Mouse (Mus musculus) heart, embryonic 11.5 days (tissue): ENCODE measurements around the gene Impg1. TPM values are rescaled to one million over a fixed set of nuclear protein-coding genes. Genes with fewer than 3 reads are reported as not detected.

Experiments used
- ATAC-seq: fragments of 200-750 bp; cut with Nextera tagmentation; replicated peaks from 2 replicates; pipeline ENCODE4 v1.8.0; 2017; ENCODE audit warnings: moderate library complexity; ENCODE audit not compliant: insufficient number of reproducible peaks, low FRiP score, low TSS enrichment
- H3K27ac ChIP-seq: fragments of 300-500 bp; sonication (generic); 2 replicates; pipeline ENCODE4 v1.5.1; 2014; ENCODE audit warnings: mild to moderate bottlenecking, low read depth, low read length
- H3K27me3 ChIP-seq: fragments of 300-500 bp; sonication (generic); 2 replicates; pipeline ENCODE4 v1.6.1; 2014; ENCODE audit warnings: mild to moderate bottlenecking, low read length, mixed read lengths; ENCODE audit not compliant: control insufficient read depth, insufficient read depth
- H3K36me3 ChIP-seq: fragments of 300-500 bp; sonication (generic); 2 replicates; pipeline ENCODE4 v1.6.1; 2014; ENCODE audit warnings: mild to moderate bottlenecking, low read length, moderate library complexity, mixed read lengths; ENCODE audit not compliant: control insufficient read depth, insufficient read depth
- H3K4me1 ChIP-seq: fragments of 300-500 bp; sonication (generic); 2 replicates; pipeline ENCODE4 v1.6.1; 2014; ENCODE audit warnings: low read length; ENCODE audit not compliant: control insufficient read depth, insufficient read depth
- H3K4me2 ChIP-seq: fragments of 300-500 bp; sonication (generic); 2 replicates; pipeline ENCODE4 v1.6.1; 2014; ENCODE audit warnings: mild to moderate bottlenecking, moderate library complexity
- H3K4me3 ChIP-seq: fragments of 300-500 bp; sonication (generic); 2 replicates; pipeline ENCODE4 v1.5.1; 2014; ENCODE audit warnings: low read depth, low read length
- H3K9ac ChIP-seq: fragments of 300-500 bp; sonication (generic); 2 replicates; pipeline ENCODE4 v1.6.1; 2014; ENCODE audit warnings: mild to moderate bottlenecking, low read depth, low read length, moderate library complexity
- H3K9me3 ChIP-seq: fragments of 300-500 bp; sonication (generic); replicated peaks from 2 replicates; pipeline ENCODE4 v1.6.1; 2016; ENCODE audit warnings: low read length; ENCODE audit not compliant: control insufficient read depth
- WGBS: fragments of 180-500 bp; shearing (Covaris S2); extraction: QIAGEN DNeasy Blood & Tissue Kit; methylation state at CpG from one replicate; pipeline ENCODE4 v1.1.7; 2014; ENCODE audit not compliant: insufficient replicate concordance; 5-methylcytosine and 5-hydroxymethylcytosine counted together
- polyA plus RNA-seq: library from polyadenylated mRNA; unstranded; fragments of >200 nt; fragmentation: Nextera tagmentation; extraction: Ambion mirVana; gene quantifications from 2 replicates; pipeline ENCODE4 v1.2.1, GENCODE M21; 2014

Gene Impg1
- 0.14 and 0.28 TPM in 2 replicates for polyA plus RNA-seq

DNA sequence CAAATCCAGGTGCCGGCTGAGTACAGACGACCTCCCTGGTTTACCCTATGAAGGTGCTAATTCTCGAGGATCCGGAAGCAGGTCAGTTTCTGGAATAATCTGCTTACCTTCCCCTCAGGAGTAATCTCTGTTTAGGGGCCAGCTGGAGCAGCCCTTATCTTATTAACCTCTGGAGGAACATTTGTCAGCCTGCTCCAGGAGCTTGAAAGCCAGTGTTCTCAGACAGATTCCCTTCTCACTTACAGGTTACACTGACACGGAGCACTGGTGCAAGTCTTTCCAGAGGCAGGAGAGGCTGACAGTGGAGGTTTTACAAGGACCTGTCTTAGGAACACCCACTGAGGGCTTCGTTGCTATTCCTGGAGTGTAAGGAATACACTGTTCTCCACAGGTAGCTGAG is at the start of gene Impg1:
Gene Impg1, minus strand, starts transcription at position 101 of the 400 bp plus-strand sequence.
- H3K27ac ChIP-seq = no peak within 1 kb of the TSS
- ATAC-seq = no peak
- H3K4me2 ChIP-seq = 0 out of 2 replicates have a peak within 1 kb of the TSS, but pooled peaks have one; percentile 30

GRCm38 (mm10) chr9:80509464-80510153 is 44.3 kb upstream of the Impg1 start:
- H3K4me2 ChIP-seq = no peak overlapping the region
- no peaks in the 10 kb centered on the region for H3K4me1 ChIP-seq
- H3K36me3 ChIP-seq = no peaks in the 10 kb centered on the region
- no peak overlapping the region for H3K4me3 ChIP-seq
- H3K27ac ChIP-seq = no peak overlapping the region
- H3K27me3 ChIP-seq = no peaks in the 10 kb centered on the region
- 74% methylated on average over 7 of the region's 7 CpGs for WGBS
- no peaks in the 10 kb centered on the region for H3K9me3 ChIP-seq
- no peak for ATAC-seq
- H3K9ac ChIP-seq = no peak overlapping the region

More for the DNA sequence above, at the start of gene Impg1:
- Histone ChIP-seq H3K9me3 (no peaks in the 10 kb centered on the region), H3K36me3 (no peaks in the 10 kb centered on the region), H3K27me3 (no peaks in the 10 kb centered on the region), H3K4me1 (0 out of 2 replicates have a peak, but pooled peaks cover 4% of the 10 kb centered on the region), H3K4me3 (no peak within 1 kb of the TSS), H3K9ac (no peak within 1 kb of the TSS)
- WGBS = 26% methylated on average over 6 of the region's 6 CpGs

GRCm38 (mm10) chr9:80504496-80505012 is 39.3 kb upstream of the Impg1 start:
- Histone ChIP-seq H3K27me3 (no peaks in the 10 kb centered on the region), H3K9me3 (no peaks in the 10 kb centered on the region), H3K4me3 (no peak overlapping the region), H3K9ac (no peak overlapping the region), H3K4me1 (no peaks in the 10 kb centered on the region), H3K27ac (no peak overlapping the region), H3K4me2 (no peak overlapping the region), H3K36me3 (no peaks in the 10 kb centered on the region)
- no peak for ATAC-seq
- 44% methylated on average over 2 of the region's 2 CpGs for WGBS

DNA sequence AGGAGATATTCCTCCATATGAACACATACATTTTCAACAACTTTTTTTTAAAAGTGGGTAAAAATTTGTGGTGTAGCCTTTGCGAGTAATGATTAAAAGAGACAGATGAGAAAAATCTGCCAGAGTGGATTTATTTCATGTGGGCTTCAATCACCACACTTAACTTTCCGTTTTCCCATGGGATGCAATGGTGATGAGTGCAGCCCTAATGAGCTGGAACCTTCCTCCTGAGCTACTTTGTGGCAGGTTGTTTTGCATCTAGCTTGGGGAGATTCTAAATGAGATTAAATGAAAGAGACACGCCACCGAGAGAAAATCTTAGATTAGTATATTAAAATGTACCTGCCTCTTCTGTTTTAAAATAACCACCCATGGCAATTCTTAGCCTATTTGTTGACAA is 26.3 kb upstream of the Impg1 start:
- no peaks in the 10 kb centered on the region for H3K27me3 ChIP-seq
- H3K36me3 ChIP-seq = no peaks in the 10 kb centered on the region
- no peak overlapping the region for H3K4me2 ChIP-seq
- no peak overlapping the region for H3K27ac ChIP-seq
- H3K9me3 ChIP-seq = no peaks in the 10 kb centered on the region
- H3K9ac ChIP-seq = no peak overlapping the region
- no peaks in the 10 kb centered on the region for H3K4me1 ChIP-seq
- no peak for ATAC-seq
- WGBS = 73% methylated on average over 4 of the region's 4 CpGs
- H3K4me3 ChIP-seq = no peak overlapping the region

GRCm38 (mm10) chr9:80460420-80460819 is 4.9 kb downstream of the Impg1 start:
- 55% methylated on average over 4 of the region's 4 CpGs for WGBS
- ATAC-seq = no peak
- no peaks in the 10 kb centered on the region for H3K9me3 ChIP-seq
- H3K4me2 ChIP-seq = no peak overlapping the region
- 0 out of 2 replicates have a peak, but pooled peaks cover 2% of the 10 kb centered on the region for H3K4me1 ChIP-seq
- H3K27me3 ChIP-seq = no peaks in the 10 kb centered on the region
- H3K27ac ChIP-seq = no peak overlapping the region
- no peak overlapping the region for H3K9ac ChIP-seq
- H3K4me3 ChIP-seq = no peak overlapping the region
- no peaks in the 10 kb centered on the region for H3K36me3 ChIP-seq

DNA sequence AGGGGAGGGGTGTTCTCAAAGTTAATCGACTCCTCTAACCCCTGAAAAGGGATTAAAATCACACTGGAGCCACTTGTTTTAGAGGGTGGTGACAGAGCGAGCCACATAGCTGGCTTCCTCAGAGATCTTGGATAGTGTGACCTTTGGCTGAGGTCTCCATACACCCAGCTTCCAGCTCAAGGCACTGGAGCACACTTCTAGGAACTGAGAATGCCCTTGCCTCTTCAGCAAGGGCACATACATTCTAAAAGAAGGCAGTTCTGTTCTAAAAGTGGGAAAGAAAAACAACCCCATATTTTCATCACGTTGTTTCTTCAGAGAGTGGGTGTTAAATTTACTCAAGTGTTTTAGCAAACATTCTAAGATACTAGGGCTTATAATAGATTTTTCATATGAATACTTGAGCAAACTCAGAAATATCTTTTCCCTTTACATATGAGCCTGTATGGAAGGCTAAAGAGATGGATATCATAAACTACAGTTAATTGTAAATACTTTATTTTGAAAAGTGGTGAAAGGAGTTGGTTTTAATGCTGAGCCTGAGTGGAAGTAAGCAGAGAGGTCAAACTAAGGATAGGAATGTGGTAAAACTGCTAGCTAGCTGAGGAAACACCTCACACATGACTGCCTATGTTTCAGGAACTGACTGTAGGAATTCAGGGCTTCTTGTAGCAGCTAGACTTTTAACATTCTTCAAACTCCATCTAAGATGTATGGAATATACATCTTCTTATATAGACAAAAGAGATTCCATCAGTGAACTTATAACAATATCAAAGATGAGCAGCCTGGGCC is 14.6 kb downstream of the Impg1 start:
- no peak for ATAC-seq
- 38% methylated on average over 3 of the region's 3 CpGs for WGBS
- Histone ChIP-seq H3K36me3 (no peaks in the 10 kb centered on the region), H3K4me3 (no peak overlapping the region), H3K4me2 (no peak overlapping the region), H3K4me1 (0 out of 2 replicates have a peak, but pooled peaks cover 3% of the 10 kb centered on the region), H3K9me3 (no peaks in the 10 kb centered on the region), H3K27me3 (no peaks in the 10 kb centered on the region), H3K27ac (no peak overlapping the region), H3K9ac (no peak overlapping the region)

DNA sequence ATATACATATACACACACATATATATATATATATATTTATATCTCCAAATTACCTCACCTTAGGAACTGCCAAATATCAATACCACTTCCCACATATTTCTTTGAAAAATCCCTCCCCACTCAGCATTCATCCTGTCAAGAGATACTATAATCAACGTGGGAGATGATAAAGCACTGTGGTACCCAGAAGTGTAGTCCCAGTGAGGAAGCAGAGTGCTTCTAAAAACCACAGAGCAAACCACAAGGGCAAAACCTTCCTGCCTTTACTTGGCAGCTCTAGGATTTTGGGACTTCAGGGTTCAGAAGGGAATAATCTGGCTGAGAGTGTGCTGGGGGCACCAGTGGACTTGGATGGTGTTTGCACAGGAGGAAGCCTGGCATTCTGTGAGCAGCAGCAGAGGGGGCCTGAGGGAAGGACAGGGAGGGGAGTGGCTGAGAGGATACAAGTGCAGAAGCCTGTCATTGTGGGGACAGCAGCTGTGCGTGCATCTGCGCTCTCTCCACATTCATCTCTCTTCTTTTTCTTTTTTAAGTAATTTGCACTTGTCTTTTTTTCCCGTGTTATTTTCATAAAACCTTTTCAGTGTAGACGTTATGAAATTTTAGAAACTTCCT is 24.1 kb downstream of the Impg1 start:
- H3K4me3 ChIP-seq = no peak overlapping the region
- no peak for ATAC-seq
- 54% methylated on average over 5 of the region's 5 CpGs for WGBS
- H3K4me1 ChIP-seq = no peaks in the 10 kb centered on the region
- no peak overlapping the region for H3K4me2 ChIP-seq
- no peak overlapping the region for H3K9ac ChIP-seq
- H3K27ac ChIP-seq = no peak overlapping the region
- no peaks in the 10 kb centered on the region for H3K27me3 ChIP-seq
- H3K9me3 ChIP-seq = no peaks in the 10 kb centered on the region
- H3K36me3 ChIP-seq = no peaks in the 10 kb centered on the region

- Histone ChIP-seq H3K4me1 (no peaks in the 10 kb centered on the region; the same call in 1 of the 2 replicates), H3K4me2 (no peak overlapping the region), H3K9me3 (no peaks in the 10 kb centered on the region), H3K9ac (no peak overlapping the region), H3K27me3 (no peaks in the 10 kb centered on the region), H3K27ac (no peak overlapping the region), H3K36me3 (no peaks in the 10 kb centered on the region), H3K4me3 (no peak overlapping the region)
- no peak for ATAC-seq
- WGBS = 79% methylated on average over 3 of the region's 3 CpGs
Measured at GRCm38 (mm10) chr9:80391404-80391803, 73.9 kb downstream of the Impg1 start.
